Mouse (Mus musculus) heart, embryonic 14.5 days (tissue): ENCODE measurements at regions not wholly inside any gene's neighbourhood (a gene's known extent, or its start where the extent isn't known, plus 50 kb on each side); places are given as distances from the start of the nearest gene placed in this dataset.

Source experiments
- ATAC-seq: fragments of 200-750 bp; cut with Nextera tagmentation; 2 replicates; pipeline ENCODE4 v1.8.0; 2017; ENCODE audit warnings: low read depth, moderate TSS enrichment; ENCODE audit not compliant: insufficient number of reproducible peaks, insufficient read depth, low FRiP score
- H3K27ac ChIP-seq, 2 experiments: fragments of 200-500 bp in 1 of 2; fragments of 300-500 bp in 1 of 2; sonication (generic) in 1 of 2; replicated peaks in 1 of 2; 2 replicates each; pipeline ENCODE4 v1.5.1; 2012 to 2014; ENCODE audit warnings: low read depth in 2 of 2, low read length in 2 of 2, control low read depth in 1 of 2, mild to moderate bottlenecking in 1 of 2, mixed read lengths in 1 of 2; ENCODE audit not compliant: control insufficient read depth in 1 of 2, insufficient read depth in 1 of 2
- H3K27me3 ChIP-seq: fragments of 300-500 bp; sonication (generic); 2 replicates; pipeline ENCODE4 v1.6.1; 2014; ENCODE audit warnings: mild to moderate bottlenecking, low read length, control low read depth; ENCODE audit not compliant: control insufficient read depth, insufficient read depth
- H3K36me3 ChIP-seq: fragments of 300-500 bp; sonication (generic); 2 replicates; pipeline ENCODE4 v1.6.1; 2014; ENCODE audit warnings: mild to moderate bottlenecking, control low read depth, low read length, mixed read lengths; ENCODE audit not compliant: control insufficient read depth, insufficient read depth
- H3K4me1 ChIP-seq, 2 experiments: fragments of 200-500 bp in 1 of 2; fragments of 300-500 bp in 1 of 2; sonication (generic) in 1 of 2; 2 replicates each; pipeline ENCODE4 v1.6.1; 2012 to 2014; ENCODE audit warnings: low read length in 2 of 2, control low read depth in 1 of 2, mixed read lengths in 1 of 2; ENCODE audit not compliant: control insufficient read depth in 2 of 2, insufficient read depth in 2 of 2
- H3K4me2 ChIP-seq: fragments of 300-500 bp; sonication (generic); 2 replicates; pipeline ENCODE4 v1.6.1; 2014; ENCODE audit warnings: mild to moderate bottlenecking, low read length
- H3K4me3 ChIP-seq, 2 experiments: fragments of 200-500 bp in 1 of 2; fragments of 300-500 bp in 1 of 2; sonication (generic) in 1 of 2; 2 replicates each; pipeline ENCODE4 v1.5.1; 2012 to 2014; ENCODE audit warnings: low read length in 2 of 2, mild to moderate bottlenecking in 2 of 2, control low read depth in 1 of 2, low read depth in 1 of 2, moderate library complexity in 1 of 2; ENCODE audit not compliant: control insufficient read depth in 1 of 2, insufficient read depth in 1 of 2
- H3K9ac ChIP-seq: fragments of 300-500 bp; sonication (generic); 2 replicates; pipeline ENCODE4 v1.6.1; 2014; ENCODE audit warnings: mild to moderate bottlenecking, low read length
- H3K9me3 ChIP-seq: fragments of 300-500 bp; sonication (generic); 2 replicates; pipeline ENCODE4 v1.6.1; 2016; ENCODE audit warnings: low read length, control low read depth; ENCODE audit not compliant: control insufficient read depth
- WGBS: fragments of 180-500 bp; shearing (Covaris S2); extraction: QIAGEN DNeasy Blood & Tissue Kit; methylation state at CpG from one replicate; pipeline ENCODE4 v1.1.7; 2014; 5-methylcytosine and 5-hydroxymethylcytosine counted together

DNA sequence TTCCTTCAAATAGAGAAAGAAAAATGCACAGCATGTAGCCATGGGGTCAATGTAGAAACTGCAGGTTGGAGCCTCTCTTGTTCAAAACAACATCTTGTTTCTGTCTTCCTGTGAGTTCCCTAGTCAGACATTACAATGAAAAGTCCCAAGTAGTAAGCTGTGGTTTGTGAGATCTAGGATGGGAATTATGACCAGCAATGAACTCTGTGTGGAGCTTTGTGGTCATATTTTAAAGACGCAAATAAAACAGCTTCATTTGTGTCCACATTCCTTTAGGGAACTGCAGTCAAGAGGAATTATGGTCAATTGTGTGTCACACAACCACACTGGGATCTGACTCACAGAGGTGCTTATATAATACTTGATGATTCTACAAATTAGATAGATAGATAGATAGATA lies 90.2 kb upstream of the Nxt1 start:
- Histone ChIP-seq H3K27me3 (no peaks in the 10 kb centered on the region; the same call in 1 of the 2 replicates), H3K4me1 (no peaks in the 10 kb centered on the region), H3K4me3 (no peak overlapping the region), H3K36me3 (no peaks in the 10 kb centered on the region), H3K4me2 (no peak overlapping the region), H3K9me3 (no peaks in the 10 kb centered on the region), H3K9ac (no peak overlapping the region), H3K27ac (no peak overlapping the region)
- 76% methylated on average over 1 of the region's 1 CpGs for WGBS
- no peak for ATAC-seq

DNA sequence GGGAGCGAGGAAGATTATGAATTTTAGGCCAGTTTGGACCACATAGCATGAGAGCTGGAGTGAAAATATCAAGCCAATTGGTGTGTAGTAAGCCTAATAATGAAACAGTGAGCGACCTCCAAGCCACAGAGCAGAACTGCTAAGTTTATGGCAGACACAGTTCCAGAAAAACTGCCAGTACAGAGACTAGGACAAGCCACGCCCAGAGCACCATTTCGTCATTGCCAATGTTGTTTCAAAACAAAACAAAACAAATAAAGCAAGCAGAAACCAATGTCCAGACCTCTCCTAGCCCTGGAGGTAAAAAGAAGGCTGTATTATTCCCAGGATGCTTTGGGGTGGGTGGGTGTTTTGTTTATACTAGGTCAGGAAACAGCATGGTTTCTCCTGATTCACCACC lies 90.7 kb upstream of the Nxt1 start:
- Histone ChIP-seq H3K27ac (no peak overlapping the region), H3K36me3 (no peaks in the 10 kb centered on the region), H3K9me3 (no peaks in the 10 kb centered on the region), H3K4me2 (no peak overlapping the region), H3K9ac (no peak overlapping the region), H3K27me3 (no peaks in the 10 kb centered on the region; the same call in 1 of the 2 replicates), H3K4me3 (no peak overlapping the region), H3K4me1 (no peaks in the 10 kb centered on the region)
- 81% methylated on average over 4 of the region's 4 CpGs for WGBS
- no peak for ATAC-seq

DNA sequence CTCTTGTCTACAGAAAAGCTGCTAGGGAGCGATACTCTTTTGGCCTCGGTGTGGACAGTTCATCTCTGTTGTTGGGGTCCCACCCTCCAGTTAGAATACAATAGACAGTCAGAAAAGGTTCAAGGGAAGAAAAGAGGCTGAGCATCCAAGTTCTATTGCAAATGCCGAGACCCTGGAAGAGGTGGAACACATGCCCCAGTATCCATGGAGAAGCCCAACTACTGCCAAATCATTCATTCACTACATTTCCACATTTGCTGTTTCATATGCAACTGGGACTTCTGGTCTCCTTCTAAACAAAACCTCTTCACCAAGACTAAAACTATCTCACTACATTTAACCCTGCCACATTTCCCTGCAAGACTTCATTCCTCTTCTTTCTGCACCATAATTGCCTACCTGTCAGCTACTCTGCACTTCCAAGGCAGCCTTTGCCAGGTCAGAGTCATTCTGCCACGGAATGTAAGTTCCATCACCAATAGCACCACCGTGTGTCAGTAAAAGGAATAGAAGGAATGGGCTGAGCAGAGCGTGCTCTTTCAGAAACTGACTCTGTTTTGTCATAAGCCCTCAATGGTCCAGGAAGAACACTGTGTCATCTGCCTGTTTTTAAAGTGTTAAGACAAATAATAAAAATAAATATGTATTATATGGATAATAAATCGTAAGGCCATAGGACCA lies 92.0 kb upstream of the Nxt1 start:
- Histone ChIP-seq H3K9ac (no peak overlapping the region), H3K27me3 (no peaks in the 10 kb centered on the region; the same call in 1 of the 2 replicates), H3K27ac (no peak overlapping the region), H3K4me2 (no peak overlapping the region), H3K9me3 (no peaks in the 10 kb centered on the region), H3K36me3 (no peaks in the 10 kb centered on the region), H3K4me3 (no peak overlapping the region), H3K4me1 (no peaks in the 10 kb centered on the region)
- ATAC-seq = no peak
- 35% methylated on average over 7 of the region's 7 CpGs for WGBS

DNA sequence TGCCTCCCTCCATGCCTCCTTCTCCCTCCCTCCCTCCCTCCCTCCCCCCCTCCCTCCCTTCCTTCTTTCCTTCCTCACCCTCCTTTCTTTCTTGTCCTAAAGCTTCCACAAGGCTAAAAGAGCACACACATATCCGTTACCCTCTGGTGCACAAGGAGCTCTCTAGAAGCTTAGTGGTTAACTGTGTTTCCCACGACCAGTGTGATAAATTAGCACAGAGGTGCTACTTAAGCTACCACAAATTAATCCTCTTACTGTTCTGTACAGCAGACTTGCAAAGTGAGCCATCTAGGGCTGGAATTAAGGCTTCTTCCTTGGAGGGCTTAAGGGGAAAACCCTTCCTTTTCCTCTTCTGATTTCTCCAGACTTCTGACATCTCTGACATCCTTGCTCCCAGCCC lies 92.8 kb upstream of the Nxt1 start:
- H3K9me3 ChIP-seq = no peaks in the 10 kb centered on the region

DNA sequence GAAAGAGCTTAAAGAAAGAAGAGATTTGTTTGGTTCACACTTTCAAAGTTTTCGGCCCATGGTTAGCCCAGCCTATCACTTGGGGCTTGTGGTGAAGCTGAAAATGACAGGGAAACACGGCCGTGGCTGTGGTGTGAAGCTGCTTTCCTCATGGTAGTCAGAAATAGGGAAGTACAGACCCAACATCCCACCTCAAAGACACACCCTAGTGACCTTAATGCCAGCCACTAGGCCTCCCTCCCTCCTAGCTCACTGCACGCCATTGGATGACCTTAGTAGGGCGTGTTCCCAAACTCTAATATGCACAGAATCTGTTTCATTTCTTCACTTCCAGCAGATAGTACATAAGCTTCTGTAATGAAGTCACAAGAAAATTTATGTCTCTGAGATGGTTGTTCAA lies 93.4 kb upstream of the Nxt1 start:
- WGBS = 75% methylated on average over 5 of the region's 5 CpGs
- ATAC-seq = no peak
- H3K27me3 ChIP-seq = no peaks in the 10 kb centered on the region; the same call in 1 of the 2 replicates
- H3K9ac ChIP-seq = no peak overlapping the region
- no peaks in the 10 kb centered on the region for H3K4me1 ChIP-seq
- no peak overlapping the region for H3K4me2 ChIP-seq
- no peak overlapping the region for H3K4me3 ChIP-seq
- H3K36me3 ChIP-seq = no peaks in the 10 kb centered on the region
- H3K27ac ChIP-seq = no peak overlapping the region
- H3K9me3 ChIP-seq = no peaks in the 10 kb centered on the region

More for the DNA sequence above, 92.8 kb upstream of the Nxt1 start:
- no peak overlapping the region for H3K4me3 ChIP-seq
- 65% methylated on average over 2 of the region's 2 CpGs for WGBS
- H3K27me3 ChIP-seq = no peaks in the 10 kb centered on the region; the same call in 1 of the 2 replicates
- H3K4me2 ChIP-seq = no peak overlapping the region
- H3K36me3 ChIP-seq = no peaks in the 10 kb centered on the region
- no peaks in the 10 kb centered on the region for H3K4me1 ChIP-seq
- ATAC-seq = no peak
- no peak overlapping the region for H3K9ac ChIP-seq
- H3K27ac ChIP-seq = no peak overlapping the region

DNA sequence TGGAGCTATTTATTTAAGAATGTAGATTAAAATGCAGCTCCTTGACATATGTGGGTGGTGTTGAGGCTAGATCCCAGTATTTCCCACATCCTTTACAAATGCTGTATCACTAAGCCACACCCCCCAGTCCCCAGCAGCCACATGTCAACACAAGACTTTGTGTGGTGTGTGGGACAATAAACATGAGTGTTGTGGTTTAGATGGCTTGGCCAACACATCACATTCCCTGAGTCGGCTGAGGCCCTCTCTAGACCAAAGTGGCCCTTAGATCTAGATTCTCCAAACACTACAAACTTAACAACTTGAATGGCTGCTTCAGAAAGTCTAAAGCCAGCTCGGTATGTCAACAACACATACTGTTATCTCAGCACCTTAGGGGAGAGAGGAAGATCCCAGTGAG lies 94.2 kb upstream of the Nxt1 start:
- H3K27ac ChIP-seq = no peak overlapping the region
- no peak overlapping the region for H3K4me3 ChIP-seq
- no peak overlapping the region for H3K9ac ChIP-seq
- no peaks in the 10 kb centered on the region for H3K9me3 ChIP-seq
- no peaks in the 10 kb centered on the region for H3K36me3 ChIP-seq
- no peaks in the 10 kb centered on the region for H3K4me1 ChIP-seq
- H3K4me2 ChIP-seq = no peak overlapping the region
- no peaks in the 10 kb centered on the region; the same call in 1 of the 2 replicates for H3K27me3 ChIP-seq
- 34% methylated on average over 2 of the region's 2 CpGs for WGBS
- ATAC-seq = no peak

DNA sequence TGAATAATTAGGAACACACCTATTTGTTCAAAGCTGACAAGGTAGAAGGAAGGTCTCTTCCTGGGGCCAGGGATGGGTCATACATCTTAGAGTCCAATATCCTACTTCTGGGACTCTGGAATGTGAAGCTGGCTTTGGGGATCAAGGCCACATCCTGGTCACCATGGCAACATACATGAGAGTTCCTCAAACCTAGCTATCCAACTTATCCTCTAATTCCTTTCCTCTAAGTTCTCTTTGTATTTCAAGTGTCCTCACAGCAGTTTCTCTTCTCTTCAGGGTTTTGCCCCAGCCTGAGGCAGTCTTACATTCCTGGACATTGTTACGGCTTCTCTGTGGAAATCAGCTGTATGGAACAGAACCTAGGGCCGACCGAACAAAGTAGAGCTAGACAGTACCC lies 97.0 kb upstream of the Nxt1 start:
- Histone ChIP-seq H3K9me3 (no peaks in the 10 kb centered on the region), H3K4me1 (no peaks in the 10 kb centered on the region), H3K27ac (no peak overlapping the region), H3K4me2 (no peak overlapping the region), H3K4me3 (no peak overlapping the region), H3K36me3 (no peaks in the 10 kb centered on the region), H3K9ac (no peak overlapping the region), H3K27me3 (no peaks in the 10 kb centered on the region; the same call in 1 of the 2 replicates)
- 71% methylated on average over 3 of the region's 3 CpGs for WGBS
- no peak for ATAC-seq

DNA sequence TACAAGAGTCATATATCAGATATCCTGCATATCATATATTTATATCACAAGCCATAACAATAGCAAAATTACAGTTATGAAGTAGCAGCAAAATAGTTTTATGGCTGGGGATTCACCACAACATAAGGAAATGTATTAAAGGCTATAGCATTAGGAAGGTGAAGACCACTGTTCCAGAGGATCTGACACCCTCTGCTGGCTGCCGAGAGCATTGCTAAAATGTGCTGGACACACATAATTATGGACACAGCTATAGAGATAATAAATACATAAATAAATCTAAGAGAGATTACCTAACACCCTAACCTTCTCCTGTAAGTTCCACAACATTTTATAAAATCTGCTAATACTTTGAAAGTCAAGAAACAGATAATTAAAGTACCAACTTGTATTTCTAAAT lies 100.2 kb upstream of the Nxt1 start:
- H3K27me3 ChIP-seq = no peaks in the 10 kb centered on the region
- no peak for ATAC-seq
- 8% methylated on average over 1 of the region's 1 CpGs for WGBS

More for the DNA sequence above, 100.2 kb upstream of the Nxt1 start:
- no peak overlapping the region for H3K4me2 ChIP-seq
- no peaks in the 10 kb centered on the region for H3K4me1 ChIP-seq
- H3K9ac ChIP-seq = no peak overlapping the region
- H3K9me3 ChIP-seq = no peaks in the 10 kb centered on the region
- no peaks in the 10 kb centered on the region for H3K36me3 ChIP-seq
- no peak overlapping the region for H3K27ac ChIP-seq
- no peak overlapping the region for H3K4me3 ChIP-seq
